Mouse (Mus musculus) limb, embryonic 11.5 days (tissue): ENCODE measurements around the gene Ifnz. TPM values are rescaled to one million over a fixed set of nuclear protein-coding genes. Genes with fewer than 3 reads are reported as not detected.
"Not testable (repeated sequence)": the region's sequence is repeated elsewhere in the genome, so short reads cannot be mapped to it uniquely, and the experiment has no call there.

Experiments
- ATAC-seq: fragments of 200-750 bp; cut with Nextera tagmentation; 2 replicates; pipeline ENCODE4 v1.8.0; 2017; ENCODE audit warnings: low read depth; ENCODE audit not compliant: insufficient number of reproducible peaks, low FRiP score, low TSS enrichment
- DNase-seq: peaks from one replicate; pipeline ENCODE4 v3.0.0-alpha.2; 2015; ENCODE audit warnings: low spot score
- H3K27ac ChIP-seq: fragments of 300-500 bp; sonication (generic); replicated peaks from 2 replicates; pipeline ENCODE4 v1.5.1; 2014; ENCODE audit warnings: low read depth, mild to moderate bottlenecking, low read length
- H3K27me3 ChIP-seq: fragments of 300-500 bp; sonication (generic); 2 replicates; pipeline ENCODE4 v1.6.1; 2014; ENCODE audit warnings: mild to moderate bottlenecking, low read length, mixed read lengths; ENCODE audit not compliant: control insufficient read depth, insufficient read depth
- H3K36me3 ChIP-seq: fragments of 300-500 bp; sonication (generic); 2 replicates; pipeline ENCODE4 v1.6.1; 2014; ENCODE audit warnings: mild to moderate bottlenecking, low read length, moderate library complexity, mixed read lengths; ENCODE audit not compliant: control insufficient read depth, insufficient read depth
- H3K4me1 ChIP-seq: fragments of 300-500 bp; sonication (generic); 2 replicates; pipeline ENCODE4 v1.6.1; 2014; ENCODE audit warnings: low read length, mixed read lengths; ENCODE audit not compliant: control insufficient read depth, insufficient read depth
- H3K4me2 ChIP-seq: fragments of 300-500 bp; sonication (generic); 2 replicates; pipeline ENCODE4 v1.6.1; 2014; ENCODE audit warnings: low read depth, mild to moderate bottlenecking, moderate library complexity; ENCODE audit not compliant: severe bottlenecking
- H3K4me3 ChIP-seq: fragments of 300-500 bp; sonication (generic); 2 replicates; pipeline ENCODE4 v1.5.1; 2014; ENCODE audit warnings: low read depth, low read length
- H3K9ac ChIP-seq: fragments of 300-500 bp; sonication (generic); 2 replicates; pipeline ENCODE4 v1.6.1; 2014; ENCODE audit warnings: mild to moderate bottlenecking, low read length
- H3K9me3 ChIP-seq: fragments of 300-500 bp; sonication (generic); 2 replicates; pipeline ENCODE4 v1.6.1; 2016; ENCODE audit warnings: low read length; ENCODE audit not compliant: control insufficient read depth
- WGBS: fragments of 180-500 bp; shearing (Covaris S2); extraction: QIAGEN DNeasy Blood & Tissue Kit; methylation state at CpG from one replicate; pipeline ENCODE4 v1.1.7; 2014; 5-methylcytosine and 5-hydroxymethylcytosine counted together
- polyA plus RNA-seq: library from polyadenylated mRNA; unstranded; fragments of >200 nt; fragmentation: Nextera tagmentation; extraction: Ambion mirVana; gene quantifications from 2 replicates; pipeline ENCODE4 v1.2.1, GENCODE M21; 2014

Ifnz gene
- polyA plus RNA-seq, 1 experiment from 2014 or later: not detected

DNA sequence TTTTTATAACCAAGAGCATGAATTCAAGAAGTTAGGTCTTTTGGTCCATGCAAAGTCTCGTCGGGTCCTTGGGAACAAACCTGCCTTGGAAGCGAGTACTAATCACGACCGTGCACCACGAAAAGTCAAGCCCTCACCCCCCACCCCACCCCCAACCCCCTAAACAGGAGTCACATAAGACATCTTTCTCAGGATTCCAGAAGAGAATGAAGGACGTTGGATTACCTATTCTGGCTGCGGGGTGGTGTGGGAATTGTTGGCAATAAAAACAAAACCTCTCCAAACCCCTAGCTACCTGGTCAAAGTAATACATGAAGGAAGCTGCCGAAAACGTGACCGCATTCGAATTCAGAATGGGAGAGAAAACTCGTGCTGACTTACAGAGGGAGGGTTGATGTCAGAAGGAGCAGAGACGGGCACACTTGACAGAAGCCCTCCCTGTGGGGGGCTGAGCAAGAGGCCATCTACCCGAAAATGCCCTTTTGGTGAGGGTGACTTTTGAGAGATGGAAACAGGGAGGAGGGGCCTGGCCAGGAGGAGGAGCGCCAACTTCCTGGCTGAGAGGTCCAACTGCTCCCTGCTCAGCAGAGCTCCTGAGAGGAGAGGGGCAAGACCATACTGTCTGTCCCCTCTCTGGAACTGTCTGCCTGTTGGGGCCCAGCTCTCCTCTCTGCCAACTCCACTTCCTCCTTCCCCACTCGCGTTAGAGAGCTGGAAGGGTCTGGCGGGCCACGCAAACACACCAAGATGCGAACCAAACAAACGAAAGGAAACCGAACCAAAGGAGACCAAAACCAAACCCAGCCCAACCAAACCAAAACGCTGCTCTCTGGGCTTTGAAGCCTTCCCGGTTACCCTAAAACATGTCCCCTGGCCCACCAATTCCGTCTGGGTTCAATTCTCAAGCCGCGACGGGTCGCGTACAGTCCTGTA, 25.1 kb upstream of the Ifnz start:
- peak overlapping the region; percentile 77 for H3K27ac ChIP-seq
- WGBS: 14% methylated on average over 28 of the region's 31 CpGs
- H3K27me3 ChIP-seq, H3K36me3 ChIP-seq, H3K4me1 ChIP-seq, H3K9me3 ChIP-seq, ATAC-seq: not testable (repeated sequence)
- DNase-seq: peak; percentile 58
- peak overlapping the region; percentile 61 for H3K4me2 ChIP-seq
- H3K4me3 ChIP-seq: peak overlapping the region; percentile 37
- H3K9ac ChIP-seq: peak overlapping the region; percentile 60

DNA sequence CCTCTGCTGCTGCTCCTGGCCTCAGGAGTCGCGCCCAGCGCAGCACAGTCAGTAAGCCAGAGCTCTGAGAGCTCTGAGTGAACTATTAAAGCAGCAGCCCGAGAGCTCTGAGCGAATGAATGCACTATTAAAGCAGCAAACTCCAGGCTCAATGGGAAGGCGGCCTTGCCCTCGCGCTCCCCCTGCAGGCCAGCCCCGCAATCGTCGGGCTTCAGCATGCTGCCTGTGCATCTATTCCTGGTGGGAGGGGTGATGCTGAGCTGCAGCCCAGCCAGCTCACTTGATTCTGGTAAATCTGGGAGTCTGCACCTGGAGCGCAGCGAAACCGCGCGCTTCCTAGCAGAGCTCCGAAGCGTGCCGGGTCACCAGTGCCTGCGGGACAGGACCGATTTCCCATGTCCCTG, 24.3 kb upstream of the Ifnz start:
- WGBS: under 1% methylated on average over 11 of the region's 21 CpGs
- DNase-seq: peak; percentile 85
- not testable (repeated sequence) for H3K36me3 ChIP-seq, H3K9me3 ChIP-seq, H3K27me3 ChIP-seq, H3K4me1 ChIP-seq
- H3K9ac ChIP-seq: peak overlapping the region; percentile 60; the same call in 1 of the 2 replicates
- peak overlapping the region; percentile 77 for H3K27ac ChIP-seq
- peak overlapping the region; percentile 61 for H3K4me2 ChIP-seq
- peak overlapping the region; percentile 37 for H3K4me3 ChIP-seq
- peak; percentile 99 for ATAC-seq

DNA sequence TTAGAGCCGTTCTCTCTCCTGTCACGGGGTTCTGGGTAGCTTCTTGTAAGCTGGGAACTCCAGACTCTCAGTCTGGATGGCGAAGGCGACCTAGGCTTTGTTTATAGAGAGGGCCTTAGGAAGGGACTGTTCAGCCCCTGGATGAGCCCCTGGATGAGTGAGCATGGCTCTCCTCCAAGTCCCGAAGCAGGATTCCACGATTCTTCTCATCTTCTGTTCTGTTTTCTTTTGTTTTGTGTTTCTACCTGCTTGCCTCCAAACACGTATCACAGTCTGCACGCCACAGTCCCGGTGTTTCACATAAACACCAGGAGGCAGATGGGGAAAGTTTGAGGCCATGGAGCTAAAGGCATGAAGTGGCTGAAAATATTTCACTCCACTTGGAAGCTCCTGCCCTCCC, 23.2 kb upstream of the Ifnz start:
- H3K36me3 ChIP-seq, H3K4me3 ChIP-seq, H3K27me3 ChIP-seq, H3K4me1 ChIP-seq, ATAC-seq, DNase-seq, H3K9me3 ChIP-seq, H3K4me2 ChIP-seq, H3K9ac ChIP-seq, H3K27ac ChIP-seq: not testable (repeated sequence)
- 88% methylated on average over 9 of the region's 9 CpGs for WGBS

- not testable (repeated sequence) for H3K9me3 ChIP-seq, H3K27ac ChIP-seq, H3K27me3 ChIP-seq, ATAC-seq, H3K4me1 ChIP-seq, H3K36me3 ChIP-seq, H3K4me3 ChIP-seq, H3K9ac ChIP-seq, DNase-seq
- WGBS: 26% methylated on average over 6 of the region's 14 CpGs
- peak within 1 kb of the TSS; percentile 17; the same call in 1 of the 2 replicates for H3K4me2 ChIP-seq
Observed at GRCm38 (mm10) chr4:88759610-88760268, 22.2 kb upstream of the Ifnz start, which contains the start of gene Gm13283. Gene Gm13283 (plus strand): TSS chr4:88760119.

GRCm38 (mm10) chr4:88760431-88760830, 21.5 kb upstream of the Ifnz start:
- H3K4me3 ChIP-seq, H3K27ac ChIP-seq, H3K36me3 ChIP-seq, H3K9me3 ChIP-seq, H3K27me3 ChIP-seq, ATAC-seq, H3K4me1 ChIP-seq, H3K9ac ChIP-seq: not testable (repeated sequence)
- H3K4me2 ChIP-seq: peak overlapping the region; percentile 17; the same call in 1 of the 2 replicates
- WGBS: under 1% methylated on average over 17 of the region's 28 CpGs
- DNase-seq: peak; percentile 76

DNA sequence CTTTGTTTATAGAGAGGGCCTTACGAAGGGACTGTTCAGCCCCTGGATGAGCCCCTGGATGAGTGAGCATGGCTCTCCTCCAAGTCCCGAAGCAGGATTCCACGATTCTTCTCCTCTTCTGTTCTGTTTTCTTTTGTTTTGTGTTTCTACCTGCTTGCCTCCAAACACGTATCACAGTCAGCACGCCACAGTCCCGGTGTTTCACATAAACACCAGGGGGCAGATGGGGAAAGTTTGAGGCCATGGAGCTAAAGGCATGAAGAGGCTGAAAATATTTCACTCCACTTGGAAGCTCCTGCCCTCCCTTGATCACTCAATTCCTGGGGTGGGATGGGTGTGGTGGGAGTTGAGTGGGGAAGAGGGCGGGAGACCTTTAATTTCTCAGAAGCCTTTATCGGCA, 20.2 kb upstream of the Ifnz start:
- not testable (repeated sequence) for H3K4me2 ChIP-seq, H3K4me1 ChIP-seq, H3K9ac ChIP-seq, ATAC-seq, H3K27me3 ChIP-seq, DNase-seq, H3K4me3 ChIP-seq, H3K27ac ChIP-seq, H3K36me3 ChIP-seq, H3K9me3 ChIP-seq
- WGBS: 69% methylated on average over 6 of the region's 8 CpGs

- not testable (repeated sequence) for ATAC-seq, H3K9ac ChIP-seq, H3K27me3 ChIP-seq, H3K4me1 ChIP-seq, DNase-seq, H3K27ac ChIP-seq, H3K9me3 ChIP-seq, H3K4me2 ChIP-seq, H3K4me3 ChIP-seq, H3K36me3 ChIP-seq
- 55% methylated on average over 9 of the region's 9 CpGs for WGBS
Observed at GRCm38 (mm10) chr4:88762341-88762740, 19.6 kb upstream of the Ifnz start.

GRCm38 (mm10) chr4:88763384-88764018, 18.4 kb upstream of the Ifnz start:
- not testable (repeated sequence) for H3K27ac ChIP-seq

More at GRCm38 (mm10) chr4:88763384-88764018, 18.4 kb upstream of the Ifnz start:
- not testable (repeated sequence) for H3K9me3 ChIP-seq, H3K27me3 ChIP-seq, H3K9ac ChIP-seq, H3K4me3 ChIP-seq, H3K36me3 ChIP-seq, H3K4me1 ChIP-seq, ATAC-seq
- peak; percentile 72 for DNase-seq
- 3% methylated on average over 28 of the region's 42 CpGs for WGBS
- peak overlapping the region; percentile 25; the same call in 1 of the 2 replicates for H3K4me2 ChIP-seq
